Mouse (Mus musculus) liver, embryonic 11.5 days (tissue): Measurements from ENCODE around the gene Flnb. TPM values are rescaled to one million over a fixed set of nuclear protein-coding genes. Genes with fewer than 3 reads are reported as not detected.

Source experiments
- ATAC-seq: fragments of 200-750 bp; cut with Nextera tagmentation; replicated peaks from 2 replicates; pipeline ENCODE4 v1.8.0; 2017; ENCODE audit warnings: moderate number of reproducible peaks, mild to moderate bottlenecking, moderate TSS enrichment, moderate library complexity; ENCODE audit not compliant: low FRiP score
- DNase-seq: peaks from one replicate; pipeline ENCODE4 v3.0.0-alpha.2; 2017; ENCODE audit warnings: low spot score
- H3K27ac ChIP-seq: fragments of 300-500 bp; sonication (generic); 2 replicates; pipeline ENCODE4 v1.5.1; 2014; ENCODE audit warnings: mild to moderate bottlenecking, low read depth, low read length, control low read depth
- H3K27me3 ChIP-seq: fragments of 300-500 bp; sonication (generic); replicated peaks from 2 replicates; pipeline ENCODE4 v1.6.1; 2014; ENCODE audit warnings: low read length, mixed read lengths; ENCODE audit not compliant: control insufficient read depth, insufficient read depth
- H3K36me3 ChIP-seq: fragments of 300-500 bp; sonication (generic); 2 replicates; pipeline ENCODE4 v1.6.1; 2014; ENCODE audit warnings: mild to moderate bottlenecking, low read length, moderate library complexity, mixed read lengths; ENCODE audit not compliant: control insufficient read depth, insufficient read depth
- H3K4me1 ChIP-seq: fragments of 300-500 bp; sonication (generic); replicated peaks from 2 replicates; pipeline ENCODE4 v1.6.1; 2014; ENCODE audit warnings: low read length, mixed read lengths; ENCODE audit not compliant: control insufficient read depth, insufficient read depth
- H3K4me2 ChIP-seq: fragments of 300-500 bp; sonication (generic); 2 replicates; pipeline ENCODE4 v1.6.1; 2014; ENCODE audit warnings: mild to moderate bottlenecking, control low read depth, moderate library complexity
- H3K4me3 ChIP-seq: fragments of 300-500 bp; sonication (generic); 2 replicates; pipeline ENCODE4 v1.5.1; 2014; ENCODE audit warnings: low read depth, low read length, control low read depth
- H3K9ac ChIP-seq: fragments of 300-500 bp; sonication (generic); 2 replicates; pipeline ENCODE4 v1.6.1; 2014; ENCODE audit warnings: low read depth, low read length, control low read depth
- H3K9me3 ChIP-seq: fragments of 300-500 bp; sonication (generic); 2 replicates; pipeline ENCODE4 v1.6.1; 2016; ENCODE audit warnings: low read length, inconsistent platforms, mixed read lengths; ENCODE audit not compliant: control insufficient read depth
- WGBS: fragments of 180-500 bp; shearing (Covaris S2); extraction: QIAGEN DNeasy Blood & Tissue Kit; methylation state at CpG from one replicate; pipeline ENCODE4 v1.1.7; 2014; 5-methylcytosine and 5-hydroxymethylcytosine counted together
- polyA plus RNA-seq: library from polyadenylated mRNA; unstranded; fragments of >200 nt; fragmentation: Nextera tagmentation; extraction: Ambion mirVana; gene quantifications from 2 replicates; pipeline ENCODE4 v1.2.1, GENCODE M21; 2014

The Flnb gene
- 13.3 and 14.2 TPM in 2 replicates for polyA plus RNA-seq

- Histone ChIP-seq H3K4me1 (peaks cover 10% of the 10 kb centered on the region), H3K4me3 (peak within 1 kb of the TSS; percentile 68), H3K36me3 (no peaks in the 10 kb centered on the region), H3K4me2 (peak within 1 kb of the TSS; percentile 93), H3K9ac (peak within 1 kb of the TSS; percentile 74), H3K27ac (no peak within 1 kb of the TSS), H3K27me3 (no peaks in the 10 kb centered on the region), H3K9me3 (no peaks in the 10 kb centered on the region)
- peak; percentile 93 for DNase-seq
- ATAC-seq: peak; percentile 97
- WGBS: under 1% methylated on average over 49 of the region's 49 CpGs
Measured at GRCm38 (mm10) chr14:7817770-7818462, at the start of gene Flnb. Gene Flnb, plus strand, starts transcription at chr14:7817957.

GRCm38 (mm10) chr14:7773714-7774389 lies 43.9 kb upstream of the Flnb start:
- 20% methylated on average over 24 of the region's 24 CpGs for whole genome bisulfite sequencing
- ATAC-seq (peak; percentile 83), DNase-seq (peak; percentile 66)
- H3K9me3 ChIP-seq: no peaks in the 10 kb centered on the region
- H3K36me3 ChIP-seq: no peaks in the 10 kb centered on the region
- no peaks in the 10 kb centered on the region for H3K4me1 ChIP-seq
- peak overlapping the region; percentile 70 for H3K9ac ChIP-seq
- peak overlapping the region; percentile 66 for H3K4me2 ChIP-seq
- no peaks in the 10 kb centered on the region for H3K27me3 ChIP-seq
- H3K4me3 ChIP-seq: peak overlapping the region; percentile 59
- H3K27ac ChIP-seq: peak overlapping the region; percentile 42; the same call in 1 of the 2 replicates

GRCm38 (mm10) chr14:7786073-7786472 lies 31.7 kb upstream of the Flnb start:
- Histone ChIP-seq H3K4me1 (peaks cover under 1% of the 10 kb centered on the region; the same call in 1 of the 2 replicates), H3K4me2 (no peak overlapping the region), H3K27me3 (no peaks in the 10 kb centered on the region; the same call in 1 of the 2 replicates), H3K9ac (no peak overlapping the region), H3K27ac (no peak overlapping the region), H3K9me3 (no peaks in the 10 kb centered on the region), H3K4me3 (no peak overlapping the region), H3K36me3 (no peaks in the 10 kb centered on the region)
- ATAC-seq: no peak; the same call in 1 of the 2 replicates
- DNase-seq: peak; percentile 59
- WGBS: 26% methylated on average over 13 of the region's 13 CpGs

GRCm38 (mm10) chr14:7789266-7790030 lies 28.3 kb upstream of the Flnb start:
- 82% methylated on average over 7 of the region's 7 CpGs for WGBS
- DNase-seq (no peak), ATAC-seq (no peak)
- Histone ChIP-seq H3K27me3 (peaks cover 4% of the 10 kb centered on the region), H3K36me3 (no peaks in the 10 kb centered on the region), H3K4me1 (peaks cover 5% of the 10 kb centered on the region; the same call in 1 of the 2 replicates), H3K9me3 (no peaks in the 10 kb centered on the region), H3K9ac (no peak overlapping the region), H3K4me2 (no peak overlapping the region), H3K4me3 (no peak overlapping the region), H3K27ac (no peak overlapping the region)

- 13% methylated on average over 19 of the region's 19 CpGs for WGBS
Measured at GRCm38 (mm10) chr14:7791061-7791531, 26.7 kb upstream of the Flnb start.

GRCm38 (mm10) chr14:7791532-7792159 lies 26.1 kb upstream of the Flnb start, which contains the start of gene Gm26661:
Gene Gm26661, plus strand, starts transcription at chr14:7791587.
- DNase-seq (peak; percentile 59), ATAC-seq (peak; percentile 63)
- peaks cover 5% of the 10 kb centered on the region; the same call in 1 of the 2 replicates for H3K4me1 ChIP-seq
- no peaks in the 10 kb centered on the region for H3K9me3 ChIP-seq
- H3K4me3 ChIP-seq: peak within 1 kb of the TSS; percentile 40
- WGBS: 4% methylated on average over 30 of the region's 30 CpGs
- H3K4me2 ChIP-seq: peak within 1 kb of the TSS; percentile 85
- peaks cover 4% of the 10 kb centered on the region for H3K27me3 ChIP-seq
- H3K9ac ChIP-seq: no peak within 1 kb of the TSS
- H3K36me3 ChIP-seq: no peaks in the 10 kb centered on the region
- no peak within 1 kb of the TSS for H3K27ac ChIP-seq

More at GRCm38 (mm10) chr14:7791061-7791531, 26.7 kb upstream of the Flnb start:
- Histone ChIP-seq H3K9ac (no peak overlapping the region), H3K27ac (no peak overlapping the region), H3K9me3 (no peaks in the 10 kb centered on the region), H3K4me1 (peaks cover 5% of the 10 kb centered on the region; the same call in 1 of the 2 replicates), H3K4me3 (peak overlapping the region; percentile 40), H3K4me2 (peak overlapping the region; percentile 85), H3K27me3 (peaks cover 4% of the 10 kb centered on the region), H3K36me3 (no peaks in the 10 kb centered on the region)
- ATAC-seq (no peak), DNase-seq (no peak)

GRCm38 (mm10) chr14:7795961-7796360 lies 21.8 kb upstream of the Flnb start:
- Histone ChIP-seq H3K9ac (no peak overlapping the region), H3K27me3 (peaks cover 4% of the 10 kb centered on the region), H3K4me1 (peaks cover 5% of the 10 kb centered on the region; the same call in 1 of the 2 replicates), H3K4me2 (no peak overlapping the region), H3K27ac (no peak overlapping the region), H3K9me3 (0 out of 2 replicates have a peak, but pooled peaks cover 3% of the 10 kb centered on the region), H3K4me3 (no peak overlapping the region), H3K36me3 (no peaks in the 10 kb centered on the region)
- ATAC-seq (no peak), DNase-seq (no peak)
- WGBS: 75% methylated on average over 4 of the region's 4 CpGs

GRCm38 (mm10) chr14:7800611-7801010 lies 17.1 kb upstream of the Flnb start:
- H3K9ac ChIP-seq: no peak overlapping the region
- DNase-seq (no peak), ATAC-seq (no peak)
- H3K36me3 ChIP-seq: no peaks in the 10 kb centered on the region
- H3K27ac ChIP-seq: no peak overlapping the region
- H3K4me1 ChIP-seq: no peaks in the 10 kb centered on the region
- 0 out of 2 replicates have a peak, but pooled peaks cover 3% of the 10 kb centered on the region for H3K9me3 ChIP-seq
- no peak overlapping the region for H3K4me3 ChIP-seq
- no peak overlapping the region for H3K4me2 ChIP-seq
- H3K27me3 ChIP-seq: no peaks in the 10 kb centered on the region
